In genomic region chr6:34448696-34449095, GRCm38 (mm10) we compare ENCODE assay signal across 15 mouse cellular contexts. TPM values are rescaled to one million over a fixed set of nuclear protein-coding genes. Genes with fewer than 3 reads are reported as not detected.
A peak's percentile ranks its signal among the peaks of the same experiment; 100 is the strongest.
DNase-seq lines count a peak whose midpoint lies in the region; ATAC-seq and TF ChIP-seq lines count a peak whose summit lies in the region.
"Had no signal": no experiment of that assay in that cellular context is flagged by ENCODE, and none has a peak within 500 bp of the region (broad histone marks: within the 10 kb centered on the region; RNA-seq: fewer than 3 reads in every experiment).

No protein-coding gene starts in this region.

- no peak for TF ChIP-seq CTCF in thymus, adult 2 months (IDR thresholded peaks at IDR 0.05; ENCODE audit: borderline replicate concordance, control insufficient read depth, extremely low read depth, insufficient read depth, low read length, poor library complexity)

- DNase-seq in thymus, adult 2 months, result no peak
- DNase-seq in thymus, adult 18-20 months, result no peak
- DNase-seq in thymus, postnatal 4 days, result peak; percentile 9
- DNase-seq in thymus, postnatal 14 days, result no peak

- H3K27me3 ChIP-seq in thymus, adult 2 months (ENCODE audit: control insufficient read depth, insufficient read depth, low read length), result no peaks in the 10 kb centered on the region
- no peaks in the 10 kb centered on the region; the same call in 1 of the 2 replicates for H3K27me3 ChIP-seq in liver, embryonic 12.5 days (replicated peaks)
- H3K27me3 ChIP-seq: CH12.LX; embryonic facial prominence, embryonic 12.5 days; forebrain, embryonic 13.5 days; forebrain, embryonic 15.5 days had no signal

- peaks cover 12% of the 10 kb centered on the region for H3K4me1 ChIP-seq in thymus, adult 2 months (replicated peaks; ENCODE audit: control insufficient read depth, insufficient read depth, low read length)
- no peaks in the 10 kb centered on the region for H3K4me1 ChIP-seq in liver, embryonic 12.5 days
- H3K4me1 ChIP-seq: embryonic facial prominence, embryonic 10.5 days; embryonic facial prominence, embryonic 12.5 days; forebrain, embryonic 13.5 days; forebrain, embryonic 15.5 days had no signal

- no peak overlapping the region for H3K4me2 ChIP-seq in liver, embryonic 12.5 days
- H3K4me2 ChIP-seq: embryonic facial prominence, embryonic 12.5 days; forebrain, embryonic 13.5 days; forebrain, embryonic 15.5 days had no signal

- no peaks in the 10 kb centered on the region for H3K9me3 ChIP-seq in liver, embryonic 12.5 days (replicated peaks)
- H3K9me3 ChIP-seq: embryonic facial prominence, embryonic 10.5 days; embryonic facial prominence, embryonic 12.5 days; forebrain, embryonic 13.5 days; forebrain, embryonic 15.5 days; G1E had no signal

- ATAC-seq in liver, embryonic 12.5 days, result no peak
- ATAC-seq: activated CD4-positive, CD25-positive, alpha-beta regulatory T cell, adult 4 months; forebrain, embryonic 13.5 days; forebrain, embryonic 15.5 days had no signal

- 40% methylated on average over 1 of the region's 1 CpGs for WGBS in thymus, adult 2 months
- WGBS in liver, embryonic 12.5 days (ENCODE audit: insufficient replicate concordance), result 54% methylated on average over 1 of the region's 1 CpGs

- H3K36me3 ChIP-seq in thymus, adult 2 months (ENCODE audit: control insufficient read depth, insufficient read depth, low read length), result no peaks in the 10 kb centered on the region
- H3K36me3 ChIP-seq in liver, embryonic 12.5 days, result no peaks in the 10 kb centered on the region
- H3K36me3 ChIP-seq: embryonic facial prominence, embryonic 10.5 days; embryonic facial prominence, embryonic 12.5 days; forebrain, embryonic 15.5 days; G1E had no signal

- TF ChIP-seq POLR2A in thymus, adult 2 months (IDR thresholded peaks at IDR 0.05; ENCODE audit: control insufficient read depth, extremely low read depth, insufficient read depth, low read length, poor library complexity), result no peak

- H3K9ac ChIP-seq in liver, embryonic 12.5 days, result no peak overlapping the region
- H3K9ac ChIP-seq: embryonic facial prominence, embryonic 12.5 days; forebrain, embryonic 13.5 days; forebrain, embryonic 15.5 days; forebrain, postnatal 0 days had no signal

- H3K4me3 ChIP-seq in thymus, adult 2 months (ENCODE audit: control insufficient read depth, insufficient read depth, low read length), result no peak overlapping the region
- no peak overlapping the region for H3K4me3 ChIP-seq in liver, embryonic 12.5 days
- H3K4me3 ChIP-seq: embryonic facial prominence, embryonic 10.5 days; embryonic facial prominence, embryonic 12.5 days; forebrain, embryonic 13.5 days; forebrain, embryonic 15.5 days had no signal

- H3K27ac ChIP-seq in thymus, adult 2 months (ENCODE audit: control insufficient read depth, insufficient read depth, low read length), result peak overlapping the region; percentile 70
- no peak overlapping the region for H3K27ac ChIP-seq in liver, embryonic 12.5 days
- H3K27ac ChIP-seq: embryonic facial prominence, embryonic 10.5 days; embryonic facial prominence, embryonic 12.5 days; forebrain, embryonic 13.5 days; forebrain, embryonic 15.5 days had no signal

RNA-seq across cellular contexts. Expression of gene Bpgm, which starts 27.3 kb away (rescaled TPM):
- polyA plus RNA-seq in thymus, adult 2 months (2012; rRNA removed), result 19.6 and 22.5 TPM in 2 replicates
- polyA plus RNA-seq in liver, embryonic 12.5 days (2016; fragmentation: Nextera tagmentation; extraction: Ambion mirVana), result 87.1 and 88.2 TPM in 2 replicates

RNA-seq across cellular contexts. Expression of gene Akr1b7, which starts 36.6 kb away (rescaled TPM):
- polyA plus RNA-seq in thymus, adult 2 months (2012; rRNA removed), result 0.24 and 0.26 TPM in 2 replicates
- polyA plus RNA-seq in liver, embryonic 12.5 days (2016; fragmentation: Nextera tagmentation; extraction: Ambion mirVana), result 1.4 and 2.0 TPM in 2 replicates
- polyA plus RNA-seq: activated CD4-positive, CD25-positive, alpha-beta regulatory T cell, adult 4 months; embryonic facial prominence, embryonic 10.5 days; embryonic facial prominence, embryonic 12.5 days; embryonic facial prominence, embryonic 14.5 days; forebrain, embryonic 11.5 days; forebrain, embryonic 13.5 days; forebrain, embryonic 15.5 days; G1E had no signal
